Mouse (Mus musculus) inflammation-experienced regulatory T-cells, adult 16 weeks (primary cell): ENCODE data around the gene Nemp2. TPM values are rescaled to one million over a fixed set of nuclear protein-coding genes. Genes with fewer than 3 reads are reported as not detected.

Experiments
- polyA plus RNA-seq: library from polyadenylated mRNA; unstranded; fragments of 100-300 nt; shearing (Covaris generic); gene quantifications from one replicate; pipeline ENCODE4 v1.2.1, GENCODE M21; 2017

Nemp2 gene
- 44.4 TPM for polyA plus RNA-seq

GRCm38 (mm10) chr1:52630248-52630936 lies at the start of gene Nemp2:
Nemp2 (plus strand) TSS chr1:52630703.

Other genes starting within 250 kb of the Nemp2 start
- 15.0 TPM for gene Nab1, start 130.0 kb upstream of the Nemp2 start, polyA plus RNA-seq
- 3.6 TPM for gene Mfsd6, start 96.8 kb downstream of the Nemp2 start, polyA plus RNA-seq
- gene Inpp1, start 187.0 kb downstream of the Nemp2 start, polyA plus RNA-seq, result 131 TPM
- gene Hibch, start 214.2 kb downstream of the Nemp2 start, polyA plus RNA-seq, result 29.9 TPM